Mouse (Mus musculus) left cerebral cortex, postnatal 10 days (tissue): ENCODE data around the gene Phpt1. TPM values are rescaled to one million over a fixed set of nuclear protein-coding genes. Genes with fewer than 3 reads are reported as not detected.

Experiments used
- DNase-seq, 2 experiments: peaks; one replicate each; pipeline ENCODE4 v3.0.0; 2021 to 2022; ENCODE audit warnings: low spot score in 2 of 2, mixed read lengths in 1 of 2; ENCODE audit errors: extremely low spot score in 1 of 2
- intact Hi-C: fragments of 180-260 bp; cut with DNase I; formaldehyde crosslinking; loops from one replicate; pipeline ENCODE4 v1.15.1; 2025
- total RNA-seq, 2 experiments: library from RNA; stranded (reverse); gene quantifications; 2 replicates each; pipeline ENCODE4 v1.2.3; 2021

The Phpt1 gene
- total RNA-seq, 2 experiments from 2014 or later = 103 to 105 TPM

DNA sequence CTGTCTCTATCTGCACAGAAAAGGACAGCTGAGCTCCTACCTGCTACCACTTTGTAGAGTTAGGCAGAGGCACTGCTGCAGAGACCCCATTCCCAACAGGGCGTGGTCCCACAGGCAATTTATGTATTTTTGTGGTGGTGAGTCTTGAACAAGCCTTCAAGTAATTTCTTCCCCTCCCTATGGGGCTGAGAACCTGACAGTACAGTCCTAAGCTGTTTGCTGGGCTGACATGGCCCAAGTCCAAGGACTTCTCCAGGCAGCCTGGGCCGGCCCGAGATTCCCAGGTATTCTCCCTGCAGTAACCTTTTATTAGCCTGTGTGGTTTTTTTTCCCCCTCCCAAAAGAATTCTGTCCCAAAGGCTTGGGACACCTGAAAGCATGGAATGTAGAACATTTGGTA, 9.1 kb upstream of the Phpt1 start:
- DNase-seq = peak in 1 of 2 experiments; percentile 27
- intact Hi-C loops = no loop called here

DNA sequence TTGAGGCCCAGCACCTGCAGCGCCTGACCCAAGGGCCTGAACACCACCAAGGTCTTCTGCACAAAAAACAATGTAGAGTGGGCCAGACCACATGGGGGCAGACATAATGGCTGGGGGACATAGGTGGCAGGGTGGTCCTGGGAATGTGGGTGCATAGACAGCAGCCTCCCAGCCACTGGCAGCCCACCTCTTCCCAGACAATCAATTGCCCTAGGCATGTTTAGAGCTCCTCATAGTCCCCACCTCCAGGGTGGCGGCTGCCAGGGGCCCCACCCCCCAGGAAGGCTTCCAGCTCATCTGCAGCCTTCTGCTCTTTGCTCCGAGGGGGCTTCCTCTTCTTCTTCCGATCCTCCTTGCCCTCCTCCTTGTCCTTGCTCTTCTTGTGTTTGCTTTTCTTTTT, 8.5 kb upstream of the Phpt1 start:
- no peak for DNase-seq
- intact Hi-C loops = no loop called here

DNA sequence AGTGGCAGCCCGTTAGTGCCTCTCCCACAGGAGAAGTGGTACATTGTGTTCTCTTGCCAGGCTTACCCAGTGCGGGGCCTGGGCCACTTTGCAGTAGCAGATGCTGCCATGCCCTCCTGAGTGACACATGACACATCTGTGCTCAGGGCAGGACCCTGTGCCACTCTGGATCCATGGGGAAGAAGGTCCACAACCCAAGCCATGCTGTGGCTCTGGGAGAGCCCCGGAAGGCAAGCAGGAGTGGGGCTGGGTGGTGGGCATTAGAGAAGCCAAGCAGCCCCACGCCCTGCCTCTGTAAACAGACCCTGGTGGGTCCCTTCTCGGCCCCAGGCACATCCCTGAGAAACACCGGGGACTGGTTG, 8.1 kb upstream of the Phpt1 start:
- intact Hi-C loops = no loop called here
- peak in 1 of 2 experiments; percentile 33 for DNase-seq

DNA sequence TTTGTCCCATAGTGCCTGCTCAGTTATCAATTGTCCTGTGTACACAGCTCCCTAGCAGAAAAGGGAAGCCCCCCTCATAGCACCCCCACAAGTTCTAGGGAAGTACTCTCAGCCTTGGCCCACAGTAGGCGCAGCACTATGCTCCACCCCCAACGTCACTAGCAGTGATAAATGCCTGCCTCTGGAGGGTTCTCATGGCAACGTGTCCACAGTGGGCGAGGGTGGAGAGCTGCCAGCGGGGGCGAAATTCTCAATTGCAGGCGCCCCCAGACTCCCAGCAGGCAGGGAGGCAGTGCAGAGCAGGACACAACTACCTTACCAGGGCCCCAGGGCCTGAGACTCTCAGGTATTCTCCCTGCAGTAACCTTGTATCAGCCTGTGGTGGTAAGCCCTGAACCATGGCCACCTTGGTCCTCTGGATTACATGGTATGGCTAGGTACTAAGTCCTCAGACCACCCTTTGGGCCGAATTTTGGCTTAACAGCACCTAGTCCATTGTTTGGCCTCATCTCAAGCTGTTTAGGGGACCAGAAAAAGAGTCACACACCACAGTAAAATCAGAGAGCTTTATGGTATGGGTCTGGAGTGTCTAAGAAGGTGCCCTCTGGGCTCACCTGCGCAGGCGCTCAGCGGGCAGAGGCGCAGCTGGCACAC, 7.6 kb upstream of the Phpt1 start:
- DNase-seq = peak; percentile 88 to 89
- intact Hi-C loops = no loop called here

DNA sequence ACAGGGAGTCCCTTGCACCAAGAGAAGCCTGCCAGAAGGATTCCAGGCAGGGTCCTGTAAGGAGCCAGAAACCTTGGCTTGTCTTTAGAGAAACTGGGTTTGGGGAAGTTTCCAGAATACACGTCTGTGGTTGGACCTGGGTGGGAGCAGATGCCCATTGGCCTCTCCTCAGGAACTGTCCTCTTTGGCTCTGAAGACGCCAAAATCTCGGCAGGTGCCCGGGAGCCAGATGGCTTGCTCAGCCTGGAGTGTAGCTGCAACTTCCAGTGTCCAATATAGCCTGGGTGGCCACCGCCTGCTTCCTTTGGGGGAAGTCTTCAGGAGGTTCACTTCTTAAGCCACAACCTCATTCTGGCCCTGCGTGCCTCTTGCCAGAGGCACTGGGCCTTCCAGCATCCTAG, 6.9 kb upstream of the Phpt1 start:
- intact Hi-C loops = no loop called here
- DNase-seq = peak in 1 of 2 experiments; percentile 57

DNA sequence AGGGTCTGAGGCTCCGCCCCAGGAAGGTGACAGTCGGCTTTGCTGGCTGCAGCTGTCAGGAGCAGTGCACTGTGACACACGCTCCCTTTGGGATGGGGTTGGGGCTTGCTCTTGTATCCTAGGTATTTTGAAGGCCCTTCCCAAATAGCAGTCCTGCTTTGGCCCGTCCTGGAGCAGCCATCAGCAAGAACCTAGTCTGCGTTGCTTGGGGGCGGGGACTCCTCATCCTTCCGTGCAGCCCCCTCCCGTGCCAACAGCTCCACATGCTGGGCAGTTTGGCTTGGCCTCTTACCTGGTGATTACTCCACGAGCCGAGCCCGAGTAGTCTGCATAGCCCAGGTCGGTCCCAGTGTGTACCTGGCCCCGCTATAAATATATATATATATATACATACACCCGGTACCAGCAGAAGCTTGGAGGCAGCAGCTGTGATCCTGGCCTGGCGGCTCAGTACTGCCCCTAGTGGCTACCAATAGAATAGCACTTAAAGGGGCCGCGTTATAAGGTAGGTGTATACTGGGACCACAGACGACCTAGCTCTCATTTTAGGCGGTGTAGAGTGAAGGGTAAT, 6.4 kb upstream of the Phpt1 start, which contains the start of gene Ajm1:
Gene Ajm1, minus strand, starts transcription at position 464 of the 571 bp plus-strand sequence.
- peak; percentile 80 to 85 for DNase-seq
- intact Hi-C loops = no loop called here

DNA sequence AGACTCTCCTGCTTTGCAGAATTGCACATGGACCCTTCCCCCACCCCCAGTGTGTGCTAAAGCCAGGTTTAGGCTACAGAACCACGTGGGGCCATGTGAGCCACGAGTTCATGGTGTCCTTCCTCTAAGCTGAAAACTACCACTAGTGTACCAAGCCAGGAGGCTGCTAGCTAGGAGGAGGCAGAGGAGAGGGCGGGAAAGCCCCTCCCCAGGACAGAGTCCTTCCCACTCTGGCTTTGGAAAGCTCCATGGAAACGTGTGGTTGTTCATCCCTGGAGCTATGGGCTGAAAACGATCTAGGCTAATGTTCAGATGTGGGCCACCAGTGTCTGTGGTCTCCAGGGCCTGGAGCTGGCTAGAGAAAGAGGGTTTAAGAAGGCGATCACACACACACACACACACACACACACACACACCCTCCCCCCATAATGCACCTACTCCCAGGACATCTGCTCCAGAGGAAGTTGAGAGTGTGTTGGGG, 5.6 kb upstream of the Phpt1 start:
- intact Hi-C loops = no loop called here
- DNase-seq = peak in 1 of 2 experiments; percentile 65

DNA sequence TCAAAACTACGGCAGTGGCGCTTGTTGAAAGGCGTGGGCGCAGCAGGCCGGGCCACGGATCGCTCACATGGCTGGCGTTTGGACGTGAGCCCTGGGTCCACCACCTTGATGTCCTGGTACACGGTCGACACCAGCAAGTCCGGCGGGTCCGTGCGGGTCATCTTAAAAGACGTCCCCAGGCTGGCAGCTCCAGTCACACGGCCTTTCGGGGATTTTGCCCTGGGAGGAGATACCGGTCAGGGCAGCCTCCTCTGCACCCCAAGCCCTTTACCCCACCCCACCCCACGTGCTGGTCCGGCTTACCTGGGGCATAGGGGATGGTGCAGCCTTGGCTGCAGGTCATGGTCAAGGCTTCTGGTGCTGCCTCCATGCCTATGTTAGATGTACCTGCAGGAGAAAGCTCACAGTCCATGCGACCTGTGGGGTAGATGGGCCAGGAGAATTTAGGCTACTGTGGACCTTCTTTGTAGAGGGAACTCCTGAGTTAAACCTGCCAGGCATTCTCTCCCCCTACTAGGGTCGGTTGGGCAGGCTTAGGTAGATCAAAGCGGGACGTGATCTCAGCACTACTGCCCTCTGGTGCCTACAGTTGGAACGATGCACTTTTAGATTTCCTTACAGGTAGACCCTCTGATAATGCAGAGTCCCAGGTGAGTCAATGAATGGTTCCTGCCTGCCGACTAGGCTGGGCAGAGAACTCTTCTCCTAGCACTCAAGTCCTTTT, 4.9 kb upstream of the Phpt1 start:
- DNase-seq = peak in 1 of 2 experiments; percentile 47
- intact Hi-C loops = no loop called here

DNA sequence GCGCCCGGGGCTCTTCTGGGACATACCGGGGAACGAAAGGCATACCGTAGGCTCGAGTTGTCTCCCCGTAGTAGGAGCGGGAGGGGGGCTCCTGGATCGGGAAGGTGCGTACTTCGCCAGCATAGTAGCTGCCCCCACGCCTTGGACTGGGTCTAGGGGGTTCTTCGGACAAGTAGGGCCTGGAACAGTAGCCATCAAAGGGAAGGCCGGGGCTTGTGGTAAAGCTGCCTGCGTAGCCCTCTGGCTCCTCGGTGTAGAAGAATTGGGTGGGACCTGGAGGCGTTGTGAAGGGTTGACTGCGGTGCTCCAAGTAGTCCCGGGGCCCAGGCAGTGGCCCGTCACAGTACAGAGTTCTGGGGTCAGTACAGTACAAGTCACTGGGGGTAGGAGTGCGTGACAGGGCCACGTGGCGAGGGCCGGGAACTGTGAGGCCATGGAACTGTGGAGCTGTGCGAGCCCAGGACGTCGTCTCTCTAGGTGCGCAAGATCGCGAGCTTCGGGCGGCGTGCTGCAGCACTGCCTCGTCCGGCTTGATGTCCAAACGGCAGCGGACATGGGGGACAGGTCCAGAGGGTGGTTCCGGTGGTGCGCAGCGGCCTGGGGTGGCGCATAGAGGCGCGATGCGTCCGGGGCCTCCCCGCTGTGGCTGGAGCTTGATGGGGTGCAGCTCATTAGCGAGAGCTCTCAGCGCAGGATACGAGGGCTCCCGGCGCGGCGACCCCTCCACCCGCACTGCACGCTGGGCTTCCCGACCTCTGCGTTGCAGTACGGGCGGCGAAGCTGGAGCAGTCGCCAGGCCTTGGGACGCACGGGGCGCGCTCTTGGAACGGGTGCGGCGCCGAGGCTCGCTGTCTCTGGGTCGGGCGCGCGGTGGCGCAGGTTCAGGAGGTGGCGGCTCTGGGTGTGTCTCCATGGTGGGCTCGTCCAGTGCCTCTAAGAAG, 4.0 kb upstream of the Phpt1 start:
- intact Hi-C loops = no loop called here
- peak in 1 of 2 experiments; percentile 63 for DNase-seq

DNA sequence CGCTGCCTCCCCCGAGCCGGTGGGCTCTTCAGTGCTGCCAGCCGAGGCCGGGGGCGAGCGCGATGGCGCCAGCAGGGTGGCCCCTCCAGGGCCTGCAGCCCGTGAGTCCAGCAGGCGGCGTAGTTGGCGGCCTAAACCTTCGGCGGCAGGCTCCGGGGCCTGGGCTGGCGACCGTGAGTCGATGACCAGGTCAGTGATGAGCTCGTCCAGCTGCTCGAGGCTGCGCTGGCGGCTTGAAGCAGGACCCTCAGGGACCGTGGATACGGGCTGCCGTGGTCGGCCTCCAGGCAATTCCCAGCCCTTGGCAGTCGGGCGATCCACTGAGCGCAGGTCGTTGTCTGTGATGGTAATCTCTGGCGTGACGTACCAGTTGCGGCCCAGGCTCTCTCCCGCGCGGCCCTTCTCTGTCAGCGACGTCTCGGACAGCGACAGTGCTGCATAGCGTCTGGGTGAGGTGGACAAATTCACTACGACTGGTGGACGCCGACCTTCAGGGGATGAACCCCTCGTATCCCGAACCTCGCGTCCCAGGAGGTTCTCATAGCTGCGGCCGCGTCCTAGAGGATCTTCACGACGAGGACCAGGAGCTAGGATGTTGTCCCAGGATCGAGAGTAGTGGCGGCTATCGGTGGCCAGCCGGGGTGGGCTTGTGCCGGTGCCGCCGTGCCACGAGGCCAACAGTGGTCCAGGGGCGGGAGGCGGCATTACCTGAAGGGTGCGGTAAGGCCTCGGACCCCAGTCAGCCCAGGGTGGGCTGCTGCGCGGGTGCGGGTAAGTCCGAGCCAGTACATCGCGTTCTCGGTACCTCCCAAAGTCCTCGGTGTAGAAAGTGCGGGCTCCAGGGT, 3.1 kb upstream of the Phpt1 start:
- peak in 1 of 2 experiments; percentile 59 for DNase-seq
- intact Hi-C loops = no loop called here

DNA sequence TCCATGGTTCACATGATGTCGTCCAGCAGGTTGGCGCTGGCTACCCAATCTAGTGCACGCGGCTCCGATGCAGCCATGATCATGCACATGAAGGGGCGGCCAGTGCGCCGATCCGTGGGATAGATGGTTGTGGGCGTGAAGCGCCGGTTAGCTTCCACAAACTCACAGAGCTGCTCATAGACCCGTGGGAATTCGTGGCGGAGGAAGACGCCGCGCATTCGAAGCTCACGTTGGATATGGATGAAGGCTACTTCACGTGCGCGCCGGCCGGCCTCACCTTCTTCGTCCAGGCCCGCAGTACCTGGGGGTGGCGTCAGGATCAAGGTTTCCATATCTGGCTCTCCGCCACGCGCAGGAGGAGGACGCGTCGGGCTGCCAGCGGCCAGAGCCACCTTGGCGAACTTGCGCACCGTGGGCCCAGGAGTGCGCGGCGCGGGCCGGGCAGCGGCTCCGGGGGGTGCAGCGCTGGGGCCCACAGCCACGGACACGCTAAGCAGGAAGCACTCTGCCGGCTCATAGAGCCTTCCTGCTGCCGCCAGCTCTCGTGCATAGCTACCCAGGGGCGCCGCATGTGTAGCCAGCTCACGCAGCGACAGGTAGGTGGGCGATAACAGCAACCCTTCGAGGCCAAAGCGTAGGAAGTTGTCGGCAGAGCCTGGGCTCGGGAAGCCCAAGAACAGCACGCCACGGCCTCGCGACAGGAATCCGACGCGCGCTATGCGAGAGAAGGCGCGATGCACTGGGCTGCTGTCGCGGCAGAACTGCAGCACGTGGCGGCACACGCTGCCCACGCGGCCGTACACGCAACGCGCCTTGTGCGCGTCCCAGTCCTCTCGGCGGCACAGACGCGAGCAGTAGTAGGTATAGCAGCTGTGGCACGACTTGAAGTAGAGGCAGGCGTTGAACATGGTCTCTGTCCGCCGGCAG, 2.2 kb upstream of the Phpt1 start:
- intact Hi-C loops = no loop called here
- peak in 1 of 2 experiments; percentile 57 for DNase-seq

DNA sequence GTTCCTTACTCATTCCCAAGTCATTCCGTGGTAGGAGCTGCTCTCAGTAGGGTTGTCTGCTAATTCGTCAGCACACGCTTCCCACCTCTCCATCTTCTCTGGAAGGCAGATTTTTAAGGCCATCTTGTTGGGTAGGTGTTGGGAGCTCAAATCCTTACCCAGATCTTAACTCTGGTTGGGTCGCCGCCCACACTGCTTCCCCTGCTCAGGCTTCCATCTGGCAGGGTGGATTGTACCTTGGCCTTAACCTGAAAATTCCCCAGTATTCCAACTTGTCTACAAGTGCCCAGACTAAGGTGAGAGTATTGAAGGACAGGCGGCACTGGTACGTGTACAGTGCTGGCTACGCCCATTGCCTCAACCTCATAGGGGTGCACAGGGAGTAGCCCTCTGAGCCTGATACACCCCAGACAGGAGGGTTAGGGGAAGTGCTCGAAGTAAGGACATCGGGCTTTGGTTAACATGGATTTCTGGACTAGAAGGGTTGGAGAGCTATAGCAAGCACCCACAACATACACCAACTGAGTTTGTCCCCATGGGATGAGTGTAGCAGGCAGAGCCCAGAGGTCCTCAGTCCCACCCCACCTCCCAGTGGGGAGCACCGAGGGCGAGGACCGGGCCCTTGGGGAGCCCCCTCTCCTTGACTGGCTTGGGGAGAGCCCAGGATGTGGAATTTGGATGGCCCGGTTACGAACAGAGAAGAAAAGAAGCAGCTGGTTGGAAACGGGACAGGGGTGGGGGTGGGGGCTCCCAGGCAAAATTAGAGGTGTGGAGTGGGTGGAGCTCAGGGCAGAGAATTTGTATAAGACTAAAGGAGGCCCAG, 1.2 kb upstream of the Phpt1 start:
- intact Hi-C loops = no loop called here
- DNase-seq = no peak

DNA sequence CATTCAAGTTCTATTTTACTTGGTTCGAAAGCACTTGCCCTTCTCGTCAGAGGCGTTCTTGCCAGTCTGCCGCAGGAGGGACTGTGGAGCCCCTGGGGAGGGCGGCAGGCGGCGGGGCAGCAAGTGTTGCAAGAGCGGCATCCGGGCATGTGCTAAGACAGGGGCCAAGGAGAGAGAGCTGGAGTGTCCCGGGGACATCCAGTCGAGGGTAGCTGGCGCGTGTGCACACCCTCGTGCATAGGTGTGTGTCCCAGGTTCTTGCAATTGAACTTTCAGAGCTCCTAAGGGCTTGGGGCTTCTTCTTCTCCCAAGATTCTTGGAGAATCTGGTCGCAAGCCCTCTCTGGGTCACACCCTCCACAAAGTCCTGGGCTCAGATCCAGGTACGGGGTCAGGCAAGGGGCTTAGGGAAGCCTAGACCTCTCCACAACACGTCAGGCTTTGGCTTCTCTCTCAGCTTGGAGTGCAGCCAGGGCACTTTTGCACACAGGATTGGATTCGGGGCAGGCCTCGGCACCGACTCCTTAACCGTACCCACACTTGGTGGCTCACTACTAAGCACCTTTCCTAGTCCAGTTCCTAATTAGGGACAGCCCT, 506 bp upstream of the Phpt1 start:
- DNase-seq = peak in 1 of 2 experiments; percentile 72
- intact Hi-C loops = no loop called here

DNA sequence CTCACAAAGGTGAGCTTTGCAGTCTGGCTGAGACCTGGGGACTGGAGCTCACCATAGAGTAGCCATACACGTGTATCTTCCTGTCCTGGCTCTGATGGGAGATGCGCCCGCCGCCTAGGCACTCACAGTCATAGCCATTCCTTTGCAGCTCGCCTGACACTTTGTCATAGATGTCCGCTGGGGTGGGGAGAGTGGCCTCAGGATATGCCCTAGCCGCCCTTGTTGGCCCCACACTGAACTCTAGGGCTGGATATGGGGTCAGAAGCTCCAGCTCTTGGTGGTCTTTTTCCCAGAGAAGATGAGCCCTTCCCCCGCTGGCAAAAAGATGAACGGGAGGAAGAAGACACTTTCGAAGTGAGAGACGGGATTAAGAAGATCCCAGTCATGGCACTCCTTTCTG, 888 bp downstream of the Phpt1 start:
- DNase-seq = peak in 1 of 2 experiments; percentile 40
- intact Hi-C loops = no loop called here

DNA sequence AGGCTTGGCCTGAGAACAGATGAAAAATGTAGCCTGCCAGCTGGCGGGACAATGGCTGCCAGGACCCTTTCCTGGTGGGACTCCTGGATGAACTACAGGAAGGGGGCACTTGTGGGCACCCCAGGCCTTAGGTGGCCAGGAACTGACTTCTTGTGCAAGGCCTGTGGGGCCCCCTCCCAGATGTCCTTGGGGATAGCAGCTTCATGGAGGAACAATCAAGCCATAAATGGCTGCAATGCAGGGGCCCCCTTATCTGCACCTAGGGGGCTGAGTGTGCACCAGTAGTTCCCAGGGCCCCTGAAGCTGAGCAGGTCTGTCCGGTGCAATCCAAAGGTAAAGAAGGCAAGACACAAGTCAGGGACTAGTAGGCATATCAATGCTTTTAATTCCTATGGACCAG, 2.0 kb downstream of the Phpt1 start:
- intact Hi-C loops = no loop called here
- no peak for DNase-seq

DNA sequence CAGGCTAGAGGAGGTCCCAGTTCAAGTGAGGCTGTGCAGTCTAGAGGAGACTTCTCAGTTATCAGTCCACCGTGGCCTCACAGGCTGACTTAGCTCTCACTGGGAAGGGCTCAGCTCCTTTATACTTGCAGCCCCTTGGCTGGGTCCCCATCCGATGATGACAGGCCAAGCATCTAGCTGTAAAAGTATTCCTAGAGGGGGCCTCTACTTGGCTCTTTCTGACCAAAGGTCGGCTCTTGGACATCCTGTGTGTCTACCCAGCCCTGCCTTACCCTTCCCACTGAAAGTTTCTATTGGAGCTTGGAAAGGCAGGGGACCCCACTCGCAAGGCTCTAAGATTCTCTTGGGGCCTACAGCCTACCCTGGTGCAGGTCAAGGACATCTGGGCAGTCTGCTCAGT, 3.8 kb downstream of the Phpt1 start:
- DNase-seq = no peak
- intact Hi-C loops = no loop called here
